Mouse (Mus musculus) liver, adult 2 months (tissue): Measurements from ENCODE around the gene Ciao2a. TPM values are rescaled to one million over a fixed set of nuclear protein-coding genes. Genes with fewer than 3 reads are reported as not detected.

ENCODE experiments used
- DNase-seq: peaks from one replicate; pipeline ENCODE4 v3.0.0-alpha.2; 2011; ENCODE audit warnings: low read depth, low spot score; ENCODE audit errors: extremely low read depth
- H3K27ac ChIP-seq: fragments of 200-500 bp; replicated peaks from 2 replicates; pipeline ENCODE4 v1.5.1; 2012; ENCODE audit warnings: low read depth, mild to moderate bottlenecking, control low read depth, inconsistent platforms, low read length; ENCODE audit not compliant: insufficient read depth
- H3K27me3 ChIP-seq: fragments of 200-500 bp; 2 replicates; pipeline ENCODE4 v1.6.1; 2012; ENCODE audit warnings: mild to moderate bottlenecking, moderate library complexity, low read length, inconsistent platforms; ENCODE audit not compliant: control insufficient read depth, insufficient read depth
- H3K36me3 ChIP-seq: fragments of 200-500 bp; 2 replicates; pipeline ENCODE4 v1.6.1; 2012; ENCODE audit warnings: low read length, inconsistent platforms; ENCODE audit not compliant: control insufficient read depth, insufficient read depth
- H3K4me1 ChIP-seq: fragments of 200-500 bp; 2 replicates; pipeline ENCODE4 v1.6.1; 2011; ENCODE audit warnings: low read length; ENCODE audit not compliant: control insufficient read depth, insufficient read depth
- H3K4me3 ChIP-seq: fragments of 200-500 bp; 2 replicates; pipeline ENCODE4 v1.5.1; 2011; ENCODE audit warnings: low read depth, mild to moderate bottlenecking, control low read depth, low read length, moderate library complexity; ENCODE audit not compliant: insufficient read depth
- H3K79me2 ChIP-seq: fragments of 200-500 bp; 2 replicates; pipeline ENCODE4 v1.6.1; 2012; ENCODE audit warnings: inconsistent platforms, mild to moderate bottlenecking, low read length, moderate library complexity; ENCODE audit not compliant: control insufficient read depth, insufficient read depth
- H3K9ac ChIP-seq: fragments of 200-500 bp; 2 replicates; pipeline ENCODE4 v1.6.1; 2012; ENCODE audit warnings: low read depth, mild to moderate bottlenecking, control low read depth, inconsistent platforms, low read length
- CTCF ChIP-seq: fragments of 200-500 bp; IDR thresholded peaks from 2 replicates; pipeline ENCODE4 v1.5.1; 2011; ENCODE audit warnings: low read depth, low read length, control low read depth
- POLR2A ChIP-seq: fragments of 200-500 bp; IDR thresholded peaks from 2 replicates; pipeline ENCODE4 v1.6.1; 2011; ENCODE audit warnings: low read length, control low read depth; ENCODE audit not compliant: insufficient read depth; ENCODE audit errors: extremely low read depth
- WGBS: fragments of 180-500 bp; shearing (Covaris S2); methylation state at CpG from one replicate; pipeline ENCODE4 v1.1.7; 2018; 5-methylcytosine and 5-hydroxymethylcytosine counted together
- polyA plus RNA-seq: library from polyadenylated mRNA; depleted of rRNA; stranded (reverse); fragments of >200 nt; gene quantifications from 2 replicates; pipeline ENCODE4 v1.2.3, GENCODE M21; 2012
- total RNA-seq: library from RNA; depleted of rRNA; stranded (reverse); fragments of >200 nt; gene quantifications from 2 replicates; pipeline ENCODE4 v1.2.3, GENCODE M21; 2014

Ciao2a gene
- total and polyA plus RNA-seq, 2 experiments, result 13.6 to 47.0 TPM

DNA sequence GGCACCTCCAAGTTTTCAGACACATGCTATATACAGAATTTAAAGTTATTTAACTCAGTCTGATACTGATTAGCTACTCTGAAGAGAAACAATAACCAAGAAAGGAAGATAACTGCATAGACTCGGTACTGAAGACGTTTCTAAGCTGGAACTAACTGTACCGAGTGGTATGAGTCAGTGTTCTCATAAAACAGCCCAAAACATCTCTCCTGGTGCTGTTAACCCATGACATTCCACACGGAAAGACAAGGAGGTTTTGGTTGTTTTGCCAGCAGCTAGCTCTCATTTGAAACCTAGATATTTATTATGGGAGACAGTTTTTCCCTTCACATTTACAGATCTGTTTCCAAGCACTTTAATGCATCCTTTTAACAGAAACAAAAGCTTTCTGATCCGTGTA lies 2.8 kb upstream of the Ciao2a start:
- no peak overlapping the region for H3K9ac ChIP-seq
- WGBS, result 15% methylated on average over 5 of the region's 5 CpGs
- no peak overlapping the region for H3K27ac ChIP-seq

DNA sequence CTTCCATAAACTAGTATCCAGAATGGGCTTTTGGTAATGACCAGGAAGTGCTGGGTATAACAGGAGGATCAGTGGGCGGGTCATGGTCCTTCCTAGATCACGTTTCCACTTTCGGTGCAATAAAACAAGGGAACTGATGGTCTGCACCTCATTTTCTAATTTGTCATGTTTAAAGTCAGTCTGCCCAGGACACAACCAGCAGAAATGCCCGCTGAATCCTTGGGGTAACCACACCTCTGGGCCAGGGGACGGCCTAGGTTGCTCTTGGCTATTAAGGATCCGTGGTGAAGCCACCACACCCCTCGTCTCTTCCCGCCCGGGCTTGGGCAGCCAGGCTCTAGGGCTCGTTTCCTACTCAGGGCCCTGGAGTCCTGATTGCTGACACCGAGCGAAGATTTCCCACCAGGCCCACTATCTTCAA lies 2.3 kb upstream of the Ciao2a start:
- TF ChIP-seq CTCF (no peak), POLR2A (no peak)
- Histone ChIP-seq H3K4me3 (peak overlapping the region; percentile 68), H3K36me3 (no peaks in the 10 kb centered on the region), H3K9ac (peak overlapping the region; percentile 76), H3K79me2 (peaks cover under 1% of the 10 kb centered on the region; the same call in 1 of the 2 replicates), H3K27ac (peak overlapping the region; percentile 32), H3K4me1 (peaks cover 5% of the 10 kb centered on the region; the same call in 1 of the 2 replicates), H3K27me3 (no peaks in the 10 kb centered on the region)
- under 1% methylated on average over 12 of the region's 12 CpGs for WGBS
- peak; percentile 40 for DNase-seq

More for the DNA sequence above, 2.8 kb upstream of the Ciao2a start:
- peaks cover 5% of the 10 kb centered on the region; the same call in 1 of the 2 replicates for H3K79me2 ChIP-seq
- no peaks in the 10 kb centered on the region for H3K36me3 ChIP-seq
- no peak for DNase-seq
- peaks cover 5% of the 10 kb centered on the region; the same call in 1 of the 2 replicates for H3K4me1 ChIP-seq
- H3K27me3 ChIP-seq, result no peaks in the 10 kb centered on the region
- H3K4me3 ChIP-seq, result no peak overlapping the region; the same call in 1 of the 2 replicates
- TF ChIP-seq POLR2A, result no peak
- no peak for TF ChIP-seq CTCF

DNA sequence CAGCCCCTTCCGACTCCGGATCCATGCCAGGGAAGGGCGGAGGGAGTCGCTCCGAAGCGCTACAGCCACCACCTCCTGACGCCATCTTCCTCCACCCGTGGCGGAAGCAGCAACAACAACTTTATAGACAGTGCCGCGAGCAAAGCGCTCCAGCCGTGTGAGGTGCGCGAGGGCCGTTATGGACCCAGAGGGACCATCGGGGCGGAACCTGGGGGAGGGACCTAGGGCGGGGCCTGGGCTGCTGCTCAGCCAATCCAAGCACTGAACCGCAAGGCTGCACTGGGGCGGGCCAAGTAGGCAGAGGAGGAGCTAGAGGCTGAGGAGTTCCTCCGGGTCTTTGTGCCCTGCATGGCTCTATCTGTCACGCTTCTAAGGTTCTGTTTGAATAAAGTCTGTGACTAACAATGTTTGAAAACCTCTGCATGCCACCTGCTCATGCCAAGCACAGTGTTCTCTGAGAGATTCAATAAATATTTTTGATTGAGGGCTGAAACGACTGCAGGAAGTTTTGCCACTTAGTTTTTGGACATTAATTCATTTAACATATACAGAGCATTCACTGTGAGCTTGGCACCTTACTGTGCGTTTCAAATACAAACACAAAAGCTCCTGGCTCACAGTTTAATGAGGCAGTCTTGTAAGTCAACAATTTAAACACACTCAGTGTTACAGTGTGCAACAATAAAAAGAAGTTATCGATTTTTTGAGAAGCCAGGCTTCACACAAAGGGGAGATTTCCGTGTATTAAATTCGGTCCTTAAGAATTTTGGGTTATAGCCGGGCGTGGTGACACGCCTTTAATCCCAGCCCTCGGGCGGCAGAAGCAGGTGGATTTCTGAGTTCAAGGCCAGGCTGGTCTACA lies 1.5 kb upstream of the Ciao2a start:
- H3K27me3 ChIP-seq, result no peaks in the 10 kb centered on the region
- peak overlapping the region; percentile 76 for H3K9ac ChIP-seq
- H3K79me2 ChIP-seq, result no peaks in the 10 kb centered on the region; the same call in 1 of the 2 replicates
- peak; percentile 91 for DNase-seq
- 16% methylated on average over 33 of the region's 33 CpGs for WGBS
- no peaks in the 10 kb centered on the region for H3K36me3 ChIP-seq
- H3K4me1 ChIP-seq, result peaks cover 5% of the 10 kb centered on the region; the same call in 1 of the 2 replicates
- no peak for TF ChIP-seq CTCF
- TF ChIP-seq POLR2A, result peak; percentile 74
- peak overlapping the region; percentile 32 for H3K27ac ChIP-seq
- peak overlapping the region; percentile 68 for H3K4me3 ChIP-seq

DNA sequence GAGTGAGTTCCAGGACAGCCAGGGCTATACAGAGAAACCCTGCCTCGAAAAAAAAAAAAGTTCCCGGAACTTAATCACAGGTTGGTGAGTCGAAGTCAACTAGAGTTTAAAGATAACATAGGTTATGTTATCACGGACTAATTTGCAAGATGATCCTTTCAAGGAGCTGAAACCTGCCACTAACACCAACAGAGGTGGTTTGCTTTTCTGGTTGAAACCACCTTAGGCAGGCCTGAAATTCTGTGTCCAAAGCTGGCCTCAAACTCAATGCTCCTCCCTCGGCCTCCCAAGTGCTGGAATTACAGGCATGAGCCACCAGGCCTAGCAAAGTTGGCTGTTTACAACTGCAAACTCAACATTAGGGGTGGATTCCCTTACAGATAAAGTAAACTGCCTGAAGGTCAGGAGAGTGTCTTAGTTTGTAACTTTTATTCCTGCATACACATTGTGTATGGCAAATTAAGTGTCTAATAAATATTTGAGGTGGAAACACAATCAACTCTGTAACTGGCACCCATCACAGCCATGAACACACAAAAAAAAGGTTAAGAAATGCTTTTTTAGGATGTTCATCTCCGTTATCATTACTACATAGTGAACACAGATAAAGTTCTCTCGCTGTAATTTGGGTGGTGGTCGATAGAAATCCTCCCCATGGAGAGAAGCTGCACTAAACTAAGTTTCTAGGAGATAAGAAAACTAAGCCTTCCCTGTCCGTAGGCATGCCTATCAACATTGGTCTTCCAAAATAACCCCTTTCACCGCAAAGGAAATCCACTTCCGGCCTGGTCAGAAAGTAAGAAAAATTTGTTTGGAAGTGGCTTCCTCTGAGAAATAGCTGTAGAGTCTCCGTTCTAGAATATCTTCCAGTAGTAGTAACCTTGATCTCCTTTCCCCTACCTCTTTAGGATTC lies 612 bp upstream of the Ciao2a start:
- no peaks in the 10 kb centered on the region for H3K36me3 ChIP-seq
- H3K9ac ChIP-seq, result peak overlapping the region; percentile 50
- peak overlapping the region; percentile 63 for H3K27ac ChIP-seq
- TF ChIP-seq POLR2A, result no peak
- TF ChIP-seq CTCF, result no peak
- peak overlapping the region; percentile 85 for H3K4me3 ChIP-seq
- DNase-seq, result peak; percentile 37
- no peaks in the 10 kb centered on the region; the same call in 1 of the 2 replicates for H3K79me2 ChIP-seq
- 40% methylated on average over 12 of the region's 12 CpGs for WGBS
- no peaks in the 10 kb centered on the region for H3K27me3 ChIP-seq
- H3K4me1 ChIP-seq, result peaks cover 5% of the 10 kb centered on the region; the same call in 1 of the 2 replicates

DNA sequence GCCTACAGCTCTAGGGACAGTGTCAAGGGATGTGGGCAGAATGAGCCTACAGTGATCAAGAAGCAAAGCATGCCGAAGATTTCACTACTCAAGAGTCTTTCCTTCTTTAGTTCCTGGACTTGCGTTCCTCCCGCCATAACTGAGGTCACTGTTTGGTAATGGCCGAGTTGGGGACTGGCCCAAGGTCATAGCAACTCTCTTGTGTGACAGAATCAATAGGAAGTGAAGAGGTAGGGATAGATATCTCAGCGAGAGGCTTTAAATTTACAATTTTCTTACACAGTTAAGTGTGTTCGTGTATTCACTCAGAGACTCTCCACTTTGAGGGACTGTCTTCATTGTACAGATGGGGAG lies 759 bp downstream of the Ciao2a start:
- H3K4me1 ChIP-seq, result peaks cover 5% of the 10 kb centered on the region; the same call in 1 of the 2 replicates
- 11% methylated on average over 6 of the region's 6 CpGs for WGBS
- peak; percentile 65 for DNase-seq

More for the DNA sequence above, 759 bp downstream of the Ciao2a start:
- Histone ChIP-seq H3K4me3 (peak overlapping the region; percentile 85), H3K36me3 (no peaks in the 10 kb centered on the region), H3K9ac (peak overlapping the region; percentile 76), H3K79me2 (no peaks in the 10 kb centered on the region; the same call in 1 of the 2 replicates), H3K27me3 (no peaks in the 10 kb centered on the region), H3K27ac (peak overlapping the region; percentile 67)
- TF ChIP-seq CTCF (no peak), POLR2A (no peak)
